Mouse (Mus musculus) bone marrow macrophage, adult 2 months (primary cell): ENCODE results near the gene Cdc14b.

Experiments
- CTCF ChIP-seq: IDR thresholded peaks from 2 replicates; pipeline ENCODE4 v1.5.1; 2012; ENCODE audit warnings: low read depth, mild to moderate bottlenecking, low read length, moderate library complexity
- POLR2A ChIP-seq: IDR thresholded peaks from 2 replicates; pipeline ENCODE4 v1.6.1; 2012; ENCODE audit warnings: mild to moderate bottlenecking, low read depth, low read length, borderline replicate concordance

DNA sequence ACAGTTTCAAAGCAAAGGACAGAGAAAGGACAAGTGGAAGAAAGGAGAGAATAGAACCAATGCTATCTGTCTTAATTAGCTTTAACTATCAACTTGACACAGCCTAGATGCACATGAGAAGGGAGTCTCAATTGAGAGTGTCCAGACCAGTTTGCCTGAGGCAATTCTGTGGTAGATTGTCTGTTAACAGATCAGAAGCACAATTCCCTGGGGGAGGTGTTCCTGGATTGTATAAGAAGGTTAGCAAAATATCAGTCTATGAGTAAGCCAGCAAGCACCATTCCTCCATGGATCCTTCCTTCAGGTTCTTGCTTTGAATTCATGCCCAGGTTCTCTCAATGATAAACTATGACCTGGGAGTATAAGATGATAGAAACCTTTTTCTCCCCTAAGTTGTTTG is 118.1 kb downstream of the Cdc14b start:
- no peak for TF ChIP-seq POLR2A
- TF ChIP-seq CTCF: no peak
